Mouse (Mus musculus): Measurements from ENCODE around the gene Med4.

DNA sequence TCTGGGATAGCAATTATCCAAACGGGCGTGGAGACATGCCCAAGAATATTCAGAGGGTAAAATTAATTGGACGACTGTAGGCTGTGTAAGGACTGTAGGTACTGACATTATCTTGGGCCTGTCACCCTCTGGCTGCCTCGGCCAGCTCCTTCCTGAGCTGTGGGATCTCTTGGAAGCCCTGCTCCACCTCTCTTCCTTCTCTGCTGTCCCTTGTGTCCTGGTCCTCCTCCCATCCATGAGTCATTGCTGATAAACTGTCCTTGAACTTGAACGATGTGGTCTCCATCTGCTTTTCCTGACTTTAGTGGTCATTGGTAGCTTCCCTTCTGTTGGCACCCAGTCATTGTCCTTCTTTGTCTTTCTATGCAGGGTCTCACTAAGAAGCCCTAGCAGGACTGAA is 23.2 kb upstream of the Med4 start:
- no peak for TF ChIP-seq CTCF (IDR thresholded peaks at IDR 0.05; ENCODE audit: control insufficient read depth, insufficient read depth, insufficient replicate concordance, low read depth, low read length)
- TF ChIP-seq POLR2A (IDR thresholded peaks at IDR 0.05; ENCODE audit: control insufficient read depth, low read depth, low read length), result no peak
